15 mouse cellular contexts compared by ENCODE assay signal in genomic region chr4:68461783-68462182, GRCm38 (mm10).
DNase-seq lines count a peak whose midpoint lies in the region; ATAC-seq lines count a peak whose summit lies in the region.
"Had no signal": no experiment of that assay in that cellular context is flagged by ENCODE, and none has a peak within 500 bp of the region (broad histone marks: within the 10 kb centered on the region; RNA-seq: fewer than 3 reads in every experiment).

No protein-coding gene starts in this region.

- H3K9me3 ChIP-seq in hindbrain, embryonic 14.5 days (ENCODE audit: control insufficient read depth, low read length): no peaks in the 10 kb centered on the region
- no peaks in the 10 kb centered on the region for H3K9me3 ChIP-seq in hindbrain, embryonic 13.5 days
- H3K9me3 ChIP-seq: heart, embryonic 10.5 days; limb, embryonic 13.5 days had no signal

- no peaks in the 10 kb centered on the region for H3K27me3 ChIP-seq in hindbrain, embryonic 14.5 days (ENCODE audit: control insufficient read depth, insufficient read depth, low read length)
- no peaks in the 10 kb centered on the region for H3K27me3 ChIP-seq in hindbrain, embryonic 13.5 days
- H3K27me3 ChIP-seq: limb, embryonic 13.5 days had no signal

- peak; percentile 74; the same call in 1 of the 2 replicates for ATAC-seq in hindbrain, embryonic 14.5 days (ENCODE audit: low FRiP score)
- ATAC-seq in hindbrain, embryonic 13.5 days (ENCODE audit: low FRiP score): no peak
- ATAC-seq in megakaryocyte-erythroid progenitor cell, adult 5-6 weeks (replicated peaks; ENCODE audit: low FRiP score, low TSS enrichment, poor library complexity, severe bottlenecking): no peak

- H3K36me3 ChIP-seq in hindbrain, embryonic 14.5 days (replicated peaks; ENCODE audit: control insufficient read depth, insufficient read depth): no peaks in the 10 kb centered on the region
- no peaks in the 10 kb centered on the region for H3K36me3 ChIP-seq in hindbrain, embryonic 13.5 days
- H3K36me3 ChIP-seq: heart, embryonic 10.5 days; limb, embryonic 13.5 days had no signal

- no peak overlapping the region for H3K27ac ChIP-seq in hindbrain, embryonic 14.5 days
- H3K27ac ChIP-seq in hindbrain, embryonic 13.5 days: no peak overlapping the region
- H3K27ac ChIP-seq: heart, embryonic 10.5 days; limb, embryonic 13.5 days had no signal

- H3K4me1 ChIP-seq in hindbrain, embryonic 14.5 days (replicated peaks; ENCODE audit: control insufficient read depth, insufficient read depth, low read length): no peaks in the 10 kb centered on the region
- no peaks in the 10 kb centered on the region for H3K4me1 ChIP-seq in hindbrain, embryonic 13.5 days (replicated peaks)
- H3K4me1 ChIP-seq: heart, embryonic 10.5 days; limb, embryonic 13.5 days had no signal

- H3K4me2 ChIP-seq in hindbrain, embryonic 14.5 days (replicated peaks): no peak overlapping the region
- H3K4me2 ChIP-seq in hindbrain, embryonic 13.5 days: no peak overlapping the region
- H3K4me2 ChIP-seq: limb, embryonic 13.5 days had no signal

- DNase-seq in hindbrain, embryonic 14.5 days (ENCODE audit: low spot score): peak; percentile 40
- peak; percentile 4 for DNase-seq in brain, embryonic 18.5 days (ENCODE audit: low read depth, low spot score)
- peak; percentile 82 to 90 for DNase-seq in cerebellum, postnatal 14 days
- peak; percentile 14 to 37 for DNase-seq in layer of hippocampus, postnatal 10 days (ENCODE audit: low spot score in 2 of 2)
- DNase-seq in retina, embryonic 14.5 days (ENCODE audit: low spot score): no peak
- DNase-seq in spleen, postnatal 14 days (ENCODE audit: low spot score in 2 of 2): no peak
- DNase-seq: B cell, adult 2 months; gastrocnemius, postnatal 10 days; lung, adult 18-20 months; spleen, adult 18-20 months had no signal

- no peak overlapping the region for H3K4me3 ChIP-seq in hindbrain, embryonic 14.5 days (replicated peaks; ENCODE audit: low read length)
- no peak overlapping the region for H3K4me3 ChIP-seq in hindbrain, embryonic 13.5 days
- H3K4me3 ChIP-seq: heart, embryonic 10.5 days; limb, embryonic 13.5 days; myocyte had no signal

- no peak overlapping the region for H3K9ac ChIP-seq in hindbrain, embryonic 14.5 days
- no peak overlapping the region for H3K9ac ChIP-seq in hindbrain, embryonic 13.5 days
- H3K9ac ChIP-seq: limb, embryonic 13.5 days had no signal

Comparison
In these comparisons a context has a peak if more than half of its experiments do, and no peak if none do; other contexts are left out.
1. DNase-seq: peak in hindbrain, embryonic 14.5 days (single experiment), brain, embryonic 18.5 days (single experiment), cerebellum, postnatal 14 days (2 of 2) and layer of hippocampus, postnatal 10 days (2 of 2); none in retina, embryonic 14.5 days (single experiment) and spleen, postnatal 14 days (0 of 2).